Mouse (Mus musculus): Measurements from ENCODE around the gene Gm28047.

DNA sequence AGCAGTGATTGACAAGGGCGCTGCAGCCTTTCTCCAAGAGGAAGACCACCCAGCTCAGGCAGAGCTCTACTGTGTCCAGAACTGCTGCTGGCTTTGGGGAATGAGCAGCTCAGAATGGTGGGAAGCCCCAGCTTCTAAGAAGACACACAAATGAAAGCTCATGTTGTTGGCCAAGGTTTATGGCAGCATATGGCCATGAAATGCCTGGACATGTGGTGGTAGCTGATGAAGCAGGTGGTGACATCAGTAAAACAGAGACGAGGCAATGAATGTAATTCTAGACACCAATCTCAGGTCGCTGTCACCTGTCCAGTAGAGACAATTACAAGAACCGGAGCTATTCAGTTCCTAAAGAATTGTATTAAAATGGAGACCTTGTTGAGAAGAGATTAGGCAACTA lies 80.1 kb downstream of the Gm28047 start:
- TF ChIP-seq CTCF (IDR thresholded peaks at IDR 0.05; ENCODE audit: extremely low read depth, insufficient read depth, insufficient read length, insufficient replicate concordance) (no peak), POLR2A (IDR thresholded peaks at IDR 0.05; ENCODE audit: low read depth, low read length) (no peak)
